Mouse (Mus musculus): ENCODE results near the gene Dnm3. TPM values are rescaled to one million over a fixed set of nuclear protein-coding genes. Genes with fewer than 3 reads are reported as not detected.

Gene Dnm3
- polyA plus RNA-seq, 1 experiment, result 1.0 TPM

DNA sequence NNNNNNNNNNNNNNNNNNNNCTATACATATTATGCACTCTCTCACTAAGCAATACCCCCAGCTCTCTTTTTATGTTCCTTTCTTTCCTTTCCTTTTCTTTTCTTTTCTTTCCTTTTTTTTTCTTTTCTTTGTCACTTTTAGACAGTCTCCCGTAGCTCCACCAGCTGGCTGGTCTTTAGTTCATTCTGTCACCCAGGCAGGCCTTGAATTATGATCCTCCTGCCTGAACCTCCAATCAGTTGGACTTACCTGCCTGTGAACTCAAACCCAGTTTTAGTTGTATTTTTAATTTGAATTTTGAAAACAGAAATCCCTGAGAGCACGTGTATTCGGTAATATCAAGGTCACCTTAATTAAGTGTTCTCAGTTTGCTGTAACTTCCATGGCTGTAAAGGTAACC, 141.6 kb downstream of the Dnm3 start:
- H3K27ac ChIP-seq (ENCODE audit: insufficient read depth, low read depth, low read length), result no peak overlapping the region

DNA sequence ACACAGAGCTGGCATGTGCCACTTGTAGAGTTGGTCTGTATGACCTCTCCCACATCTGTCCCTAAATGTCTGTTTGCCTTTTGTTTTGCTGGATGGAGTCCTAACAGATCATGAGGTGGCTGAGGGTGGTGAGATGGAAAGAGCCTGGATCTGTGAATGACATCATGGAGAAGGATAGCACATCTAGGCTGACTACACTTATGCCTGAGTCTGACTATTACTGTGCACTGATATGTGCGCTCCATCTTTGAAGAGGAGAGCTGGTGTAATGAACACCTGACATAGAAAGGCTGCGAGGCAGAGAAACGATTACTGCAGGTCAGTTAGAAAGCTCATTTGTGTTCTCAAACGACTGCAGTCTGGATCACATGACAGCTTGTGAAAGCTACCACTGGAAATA, 149.2 kb downstream of the Dnm3 start:
- TF ChIP-seq POLR2A (IDR thresholded peaks at IDR 0.05; ENCODE audit: low read depth, low read length) (no peak), CTCF (IDR thresholded peaks at IDR 0.05; ENCODE audit: extremely low read depth, insufficient read length, insufficient replicate concordance, low read depth, low read length) (no peak)
- no peaks in the 10 kb centered on the region for H3K4me1 ChIP-seq (ENCODE audit: control insufficient read depth, insufficient read depth, insufficient read length, low read length)
- WGBS, result 66% methylated on average over 4 of the region's 4 CpGs
- H3K27ac ChIP-seq (ENCODE audit: insufficient read depth, low read depth, low read length), result no peak overlapping the region
- H3K36me3 ChIP-seq (ENCODE audit: control insufficient read depth, insufficient read depth, low read length), result no peaks in the 10 kb centered on the region
- no peak overlapping the region for H3K4me3 ChIP-seq (ENCODE audit: low read depth, low read length)
- no peaks in the 10 kb centered on the region for H3K27me3 ChIP-seq (ENCODE audit: control insufficient read depth, insufficient read depth, low read length)

More for the DNA sequence above, 141.6 kb downstream of the Dnm3 start:
- H3K4me3 ChIP-seq (ENCODE audit: low read depth, low read length), result no peak overlapping the region
- TF ChIP-seq POLR2A (IDR thresholded peaks at IDR 0.05; ENCODE audit: low read depth, low read length), result no peak
- H3K36me3 ChIP-seq (ENCODE audit: control insufficient read depth, insufficient read depth, low read length), result no peaks in the 10 kb centered on the region
- no peaks in the 10 kb centered on the region for H3K4me1 ChIP-seq (ENCODE audit: control insufficient read depth, insufficient read depth, insufficient read length, low read length)
- 69% methylated on average over 3 of the region's 3 CpGs for WGBS
- H3K27me3 ChIP-seq (ENCODE audit: control insufficient read depth, insufficient read depth, low read length), result no peaks in the 10 kb centered on the region

DNA sequence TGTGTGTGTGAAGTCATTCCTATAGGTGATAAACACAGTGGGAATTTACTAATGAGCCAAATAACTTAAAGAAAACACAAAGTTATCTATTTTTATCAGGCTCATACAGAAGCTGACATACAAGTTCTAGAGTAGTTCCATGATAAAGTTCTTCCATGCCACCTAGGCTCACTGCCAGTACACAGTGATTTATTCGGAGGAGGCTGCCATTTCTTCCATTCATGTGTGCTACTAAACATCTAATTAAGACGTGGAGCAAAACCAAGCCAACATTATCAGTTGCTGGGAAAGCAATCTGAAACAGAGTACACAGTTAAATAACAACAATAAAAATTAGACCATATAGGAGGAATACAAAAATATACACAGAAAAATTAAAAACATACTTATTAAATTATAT, 150.2 kb downstream of the Dnm3 start:
- WGBS, result 58% methylated on average over 2 of the region's 2 CpGs
- Histone ChIP-seq H3K36me3 (ENCODE audit: control insufficient read depth, insufficient read depth, low read length) (no peaks in the 10 kb centered on the region), H3K27me3 (ENCODE audit: control insufficient read depth, insufficient read depth, low read length) (no peaks in the 10 kb centered on the region), H3K4me3 (ENCODE audit: low read depth, low read length) (no peak overlapping the region), H3K4me1 (ENCODE audit: control insufficient read depth, insufficient read depth, insufficient read length, low read length) (no peaks in the 10 kb centered on the region), H3K27ac (ENCODE audit: insufficient read depth, low read depth, low read length) (no peak overlapping the region)
- TF ChIP-seq CTCF (IDR thresholded peaks at IDR 0.05; ENCODE audit: extremely low read depth, insufficient read length, insufficient replicate concordance, low read depth, low read length) (no peak), POLR2A (IDR thresholded peaks at IDR 0.05; ENCODE audit: low read depth, low read length) (no peak)

- no peaks in the 10 kb centered on the region for H3K27me3 ChIP-seq (ENCODE audit: control insufficient read depth, insufficient read depth, low read length)
- WGBS, result 63% methylated on average over 4 of the region's 4 CpGs
- no peak overlapping the region for H3K4me3 ChIP-seq (ENCODE audit: low read depth, low read length)
- no peaks in the 10 kb centered on the region for H3K36me3 ChIP-seq (ENCODE audit: control insufficient read depth, insufficient read depth, low read length)
- TF ChIP-seq POLR2A (IDR thresholded peaks at IDR 0.05; ENCODE audit: low read depth, low read length) (no peak), CTCF (IDR thresholded peaks at IDR 0.05; ENCODE audit: extremely low read depth, insufficient read length, insufficient replicate concordance, low read depth, low read length) (no peak)
- H3K27ac ChIP-seq (ENCODE audit: insufficient read depth, low read depth, low read length), result no peak overlapping the region
- no peaks in the 10 kb centered on the region for H3K4me1 ChIP-seq (ENCODE audit: control insufficient read depth, insufficient read depth, insufficient read length, low read length)
Observed at GRCm38 (mm10) chr1:162324412-162324811, 153.4 kb downstream of the Dnm3 start.

- Histone ChIP-seq H3K27me3 (ENCODE audit: control insufficient read depth, insufficient read depth, low read length) (no peaks in the 10 kb centered on the region), H3K4me3 (ENCODE audit: low read depth, low read length) (no peak overlapping the region), H3K27ac (ENCODE audit: insufficient read depth, low read depth, low read length) (no peak overlapping the region), H3K4me1 (ENCODE audit: control insufficient read depth, insufficient read depth, insufficient read length, low read length) (no peaks in the 10 kb centered on the region), H3K36me3 (ENCODE audit: control insufficient read depth, insufficient read depth, low read length) (no peaks in the 10 kb centered on the region)
- 81% methylated on average over 2 of the region's 2 CpGs for WGBS
- TF ChIP-seq CTCF (IDR thresholded peaks at IDR 0.05; ENCODE audit: extremely low read depth, insufficient read length, insufficient replicate concordance, low read depth, low read length) (no peak), POLR2A (IDR thresholded peaks at IDR 0.05; ENCODE audit: low read depth, low read length) (no peak)
Observed at GRCm38 (mm10) chr1:162323142-162323541, 154.7 kb downstream of the Dnm3 start.

GRCm38 (mm10) chr1:162313451-162314276, 164.2 kb downstream of the Dnm3 start:
- TF ChIP-seq POLR2A (IDR thresholded peaks at IDR 0.05; ENCODE audit: low read depth, low read length) (no peak), CTCF (IDR thresholded peaks at IDR 0.05; ENCODE audit: extremely low read depth, insufficient read length, insufficient replicate concordance, low read depth, low read length) (no peak)
- Histone ChIP-seq H3K36me3 (ENCODE audit: control insufficient read depth, insufficient read depth, low read length) (no peaks in the 10 kb centered on the region), H3K27ac (ENCODE audit: insufficient read depth, low read depth, low read length) (no peak overlapping the region), H3K4me3 (ENCODE audit: low read depth, low read length) (no peak overlapping the region), H3K27me3 (ENCODE audit: control insufficient read depth, insufficient read depth, low read length) (no peaks in the 10 kb centered on the region), H3K4me1 (ENCODE audit: control insufficient read depth, insufficient read depth, insufficient read length, low read length) (no peaks in the 10 kb centered on the region)
- 35% methylated on average over 11 of the region's 11 CpGs for WGBS

DNA sequence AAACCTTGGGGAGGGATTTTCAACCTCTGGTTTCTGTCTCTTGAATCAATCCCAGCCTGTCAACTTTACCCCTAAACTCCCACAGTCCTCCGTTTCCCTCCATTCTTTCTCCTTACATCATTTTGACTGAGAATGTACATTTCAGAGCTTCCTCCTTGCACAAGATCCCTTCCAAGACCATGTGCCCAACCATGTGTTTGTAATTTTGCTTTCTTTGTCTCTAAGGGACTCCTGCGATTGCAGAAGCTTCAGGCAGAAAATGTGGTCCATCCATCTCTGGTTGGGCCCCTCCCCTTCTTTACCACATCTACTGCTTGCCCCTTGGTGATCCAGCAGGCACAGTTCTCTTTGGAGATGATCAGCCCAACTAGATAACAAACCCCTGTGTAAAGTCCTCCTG, 165.2 kb downstream of the Dnm3 start:
- 87% methylated on average over 2 of the region's 2 CpGs for WGBS
- no peak overlapping the region for H3K27ac ChIP-seq (ENCODE audit: insufficient read depth, low read depth, low read length)
- no peaks in the 10 kb centered on the region for H3K36me3 ChIP-seq (ENCODE audit: control insufficient read depth, insufficient read depth, low read length)
- no peaks in the 10 kb centered on the region for H3K4me1 ChIP-seq (ENCODE audit: control insufficient read depth, insufficient read depth, insufficient read length, low read length)
- no peaks in the 10 kb centered on the region for H3K27me3 ChIP-seq (ENCODE audit: control insufficient read depth, insufficient read depth, low read length)
- H3K4me3 ChIP-seq (ENCODE audit: low read depth, low read length), result no peak overlapping the region
- TF ChIP-seq POLR2A (IDR thresholded peaks at IDR 0.05; ENCODE audit: low read depth, low read length) (no peak), CTCF (IDR thresholded peaks at IDR 0.05; ENCODE audit: extremely low read depth, insufficient read length, insufficient replicate concordance, low read depth, low read length) (no peak)

Data from small intestine, adult 2 months (tissue).